Mouse (Mus musculus): ENCODE data around the gene Eif4b.

The Eif4b gene

DNA sequence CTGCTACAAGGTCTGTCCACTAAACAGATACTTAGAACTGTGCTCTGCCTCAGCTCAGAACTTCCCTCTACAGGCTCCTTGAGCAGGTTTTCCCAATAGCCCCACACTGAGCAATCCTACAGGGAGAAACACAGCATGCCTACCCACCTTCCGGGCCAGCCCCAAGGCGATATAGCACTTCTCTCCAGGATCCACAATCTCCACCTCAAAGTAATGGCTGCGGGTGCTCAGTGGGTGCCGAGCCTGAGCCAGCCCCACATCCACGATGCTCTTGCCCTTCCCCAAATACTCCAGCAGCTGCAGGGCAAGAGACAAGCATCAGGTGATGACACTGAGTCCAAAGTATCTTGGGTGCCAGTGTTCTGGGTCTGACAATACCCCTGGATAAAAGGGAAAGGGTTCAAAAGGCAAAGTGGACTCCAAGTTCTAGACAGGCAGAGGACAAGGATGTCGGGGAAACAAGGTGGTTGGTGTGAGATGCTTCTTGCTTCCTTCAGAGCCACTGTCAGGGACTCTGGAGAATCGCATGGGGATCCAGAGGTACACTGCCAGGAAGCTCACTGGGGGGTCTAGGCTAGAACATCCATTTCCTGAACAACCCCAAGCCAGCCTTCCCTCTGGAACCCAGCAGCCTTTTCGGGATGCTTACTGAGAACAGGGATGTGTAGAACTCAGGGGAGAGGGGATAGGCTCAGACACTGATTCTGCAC, 45.7 kb downstream of the Eif4b start:
- no peak for DNase-seq

DNA sequence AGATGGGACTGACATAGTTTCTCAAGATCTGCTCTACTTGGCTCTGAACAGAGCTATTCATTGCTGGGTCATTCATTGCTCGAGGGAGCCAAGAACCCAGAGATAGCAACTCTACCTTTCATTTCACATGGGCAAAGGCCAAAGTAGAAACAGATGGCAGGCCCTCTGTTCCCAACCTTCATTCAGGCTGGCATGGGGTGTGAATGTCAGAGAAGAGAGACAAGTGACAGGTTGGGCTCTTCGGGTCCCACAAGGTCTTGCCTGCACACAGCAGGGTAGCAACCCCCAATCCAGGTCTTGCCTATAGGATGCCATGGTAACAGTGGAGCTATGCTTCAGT, 46.2 kb downstream of the Eif4b start:
- DNase-seq, result no peak

DNA sequence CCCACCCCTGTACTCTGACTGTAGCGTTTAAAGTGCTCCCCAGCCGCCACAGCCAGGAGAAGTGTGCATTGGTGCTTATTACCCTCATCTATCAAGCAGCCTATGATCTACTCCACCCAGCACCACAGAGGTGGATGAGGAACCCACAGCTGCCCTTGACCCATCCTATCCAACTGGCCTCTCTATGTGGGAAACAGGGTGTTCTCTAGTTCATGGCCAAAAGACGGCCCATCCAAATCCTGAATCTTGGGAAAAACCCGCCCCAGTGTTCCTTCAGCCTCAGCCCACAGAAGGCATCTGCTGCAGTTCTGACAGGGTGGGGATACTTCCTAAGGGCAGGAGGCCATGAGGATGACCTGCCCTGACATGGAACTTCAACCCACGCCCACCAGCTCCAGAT, 47.0 kb downstream of the Eif4b start:
- no peak for DNase-seq

DNA sequence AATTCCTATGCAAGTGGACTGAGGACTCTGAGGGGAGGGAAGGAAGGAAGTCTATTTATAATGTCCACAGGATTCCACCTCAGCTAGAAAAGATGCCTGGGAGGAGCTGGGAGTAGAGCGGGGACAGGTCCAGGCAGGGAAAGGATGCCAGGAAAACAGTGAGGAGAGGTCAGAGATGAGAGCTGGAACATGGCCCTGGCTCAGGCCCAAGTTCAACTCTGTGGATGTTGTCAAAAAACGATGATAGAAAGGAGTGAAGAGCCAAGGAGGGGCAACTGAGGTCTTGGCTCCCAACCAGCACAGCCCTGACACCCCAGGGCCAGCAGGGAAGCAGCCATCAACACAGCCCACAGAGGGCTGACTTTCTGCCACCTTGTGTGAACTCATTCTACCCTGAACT, 52.7 kb downstream of the Eif4b start:
- DNase-seq, result no peak

DNA sequence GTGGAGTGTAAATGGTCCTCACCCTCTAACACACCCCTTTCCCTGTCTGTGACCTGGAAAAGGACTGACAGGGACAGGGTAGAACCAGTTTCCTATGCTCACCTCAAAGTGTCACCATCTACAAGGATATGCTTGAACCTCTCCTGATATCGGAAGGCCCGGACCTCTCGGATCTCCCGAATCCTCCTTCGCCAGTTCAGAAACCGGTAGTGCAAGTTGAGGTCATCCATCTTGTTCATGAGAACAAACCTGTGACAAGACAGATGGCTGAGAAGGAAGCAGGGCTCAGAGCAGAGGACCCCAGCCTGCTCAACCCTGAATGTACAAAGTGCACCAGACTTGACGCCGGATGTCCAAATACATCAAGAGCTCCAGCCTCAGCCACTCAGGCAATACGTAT, 59.7 kb downstream of the Eif4b start:
- no peak for DNase-seq

DNA sequence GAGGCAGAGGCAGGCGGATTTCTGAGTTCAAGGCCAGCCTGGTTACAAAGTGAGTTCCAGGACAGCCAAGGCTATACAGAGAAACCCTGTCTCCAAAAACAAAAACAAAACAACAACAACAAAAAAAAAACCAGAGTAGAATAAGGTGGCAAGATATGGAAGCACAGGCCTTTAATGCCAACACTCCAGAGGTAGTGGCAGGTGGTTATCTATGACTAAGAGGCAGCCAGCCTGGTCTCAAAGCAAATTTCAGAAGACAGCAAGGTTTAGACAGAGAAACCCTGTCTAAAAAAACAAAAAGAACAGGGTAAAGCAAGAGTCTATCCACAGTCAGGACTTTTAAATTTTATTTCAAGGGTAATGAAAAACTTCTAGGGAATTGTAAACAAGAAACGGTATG, 61.1 kb downstream of the Eif4b start:
- DNase-seq, result no peak

DNA sequence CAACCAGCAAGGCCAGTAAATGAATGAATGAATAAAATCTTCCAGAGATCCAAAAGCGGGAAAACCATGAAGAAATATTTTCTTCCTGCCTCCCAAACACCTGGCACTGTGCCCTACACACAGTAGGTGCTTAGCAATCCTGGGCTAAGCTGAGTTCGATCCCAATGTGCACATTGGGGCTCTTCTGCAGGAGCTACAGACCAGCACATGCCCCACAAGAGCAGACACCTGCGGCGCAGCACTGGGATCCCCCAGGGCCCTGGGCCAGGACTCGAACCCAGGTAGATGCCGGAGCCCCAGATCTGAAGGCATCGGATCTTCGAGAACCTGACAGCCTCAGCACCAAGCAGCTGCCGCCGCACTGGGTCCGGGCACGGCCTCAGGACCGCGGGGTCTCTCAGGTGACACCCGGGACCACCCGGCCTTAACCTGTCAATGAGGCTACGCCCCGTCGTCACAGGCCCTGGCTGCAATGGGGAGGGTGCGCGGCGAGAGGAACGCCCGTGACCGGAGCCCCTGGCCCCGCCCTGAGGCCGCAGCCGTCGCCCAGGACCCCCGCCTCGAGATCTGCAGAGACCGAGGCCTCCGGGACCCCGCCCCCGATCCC, 62.1 kb downstream of the Eif4b start:
- DNase-seq, result no peak

DNA sequence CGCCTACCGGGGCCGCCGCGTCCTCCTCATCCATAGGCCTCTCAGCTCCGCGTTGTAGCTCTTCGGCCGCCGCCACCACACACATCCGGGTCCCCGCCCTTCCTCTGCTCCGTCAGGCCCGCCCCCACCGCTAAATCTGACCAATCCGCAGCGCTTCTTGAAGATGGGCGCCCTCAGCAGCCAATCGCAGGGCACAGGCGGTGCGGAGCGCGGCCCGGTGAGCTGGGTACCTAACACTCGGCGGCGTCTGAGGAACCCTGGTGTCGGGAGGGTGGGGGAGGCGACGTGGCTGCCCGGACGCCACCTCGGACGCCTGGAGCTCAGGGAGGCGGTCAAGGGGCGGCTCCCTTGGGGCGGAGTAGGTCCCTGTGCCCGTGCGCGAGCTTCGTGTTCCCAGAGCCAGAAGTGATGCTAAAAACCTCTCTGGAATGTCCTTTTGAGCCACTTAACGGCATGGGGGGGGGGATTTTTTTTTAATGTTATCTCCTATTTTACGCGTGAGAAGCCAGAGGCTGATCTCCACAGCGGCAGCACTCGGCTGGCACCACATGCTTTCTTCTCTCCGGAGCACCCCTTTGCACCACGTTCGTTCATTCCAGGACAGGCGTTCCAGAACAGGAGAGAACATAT, 62.7 kb downstream of the Eif4b start, which contains the start of gene Spryd3:
Gene Spryd3, minus strand, starts transcription at position 106 of the 630 bp plus-strand sequence.
- DNase-seq, result peak; percentile 98

DNA sequence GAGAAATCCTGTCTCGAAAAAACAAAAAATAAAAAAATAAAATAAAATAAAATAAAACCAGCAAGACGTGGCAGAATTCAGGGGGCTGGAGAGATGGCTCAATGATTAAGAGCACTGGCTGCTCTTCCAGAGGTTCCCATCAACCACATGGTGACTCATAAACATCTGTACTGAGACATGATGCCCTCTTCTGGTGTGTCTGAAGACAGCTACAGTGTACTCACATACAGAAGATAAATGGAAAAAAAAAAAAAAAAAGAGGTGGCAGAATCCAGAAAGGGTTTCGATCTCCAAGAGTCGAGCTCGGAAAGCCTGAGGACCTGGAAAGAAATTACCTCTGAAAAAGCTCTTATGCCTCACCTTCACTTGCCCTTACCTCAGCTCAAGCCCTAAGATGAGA, 67.5 kb downstream of the Eif4b start:
- no peak for DNase-seq

DNA sequence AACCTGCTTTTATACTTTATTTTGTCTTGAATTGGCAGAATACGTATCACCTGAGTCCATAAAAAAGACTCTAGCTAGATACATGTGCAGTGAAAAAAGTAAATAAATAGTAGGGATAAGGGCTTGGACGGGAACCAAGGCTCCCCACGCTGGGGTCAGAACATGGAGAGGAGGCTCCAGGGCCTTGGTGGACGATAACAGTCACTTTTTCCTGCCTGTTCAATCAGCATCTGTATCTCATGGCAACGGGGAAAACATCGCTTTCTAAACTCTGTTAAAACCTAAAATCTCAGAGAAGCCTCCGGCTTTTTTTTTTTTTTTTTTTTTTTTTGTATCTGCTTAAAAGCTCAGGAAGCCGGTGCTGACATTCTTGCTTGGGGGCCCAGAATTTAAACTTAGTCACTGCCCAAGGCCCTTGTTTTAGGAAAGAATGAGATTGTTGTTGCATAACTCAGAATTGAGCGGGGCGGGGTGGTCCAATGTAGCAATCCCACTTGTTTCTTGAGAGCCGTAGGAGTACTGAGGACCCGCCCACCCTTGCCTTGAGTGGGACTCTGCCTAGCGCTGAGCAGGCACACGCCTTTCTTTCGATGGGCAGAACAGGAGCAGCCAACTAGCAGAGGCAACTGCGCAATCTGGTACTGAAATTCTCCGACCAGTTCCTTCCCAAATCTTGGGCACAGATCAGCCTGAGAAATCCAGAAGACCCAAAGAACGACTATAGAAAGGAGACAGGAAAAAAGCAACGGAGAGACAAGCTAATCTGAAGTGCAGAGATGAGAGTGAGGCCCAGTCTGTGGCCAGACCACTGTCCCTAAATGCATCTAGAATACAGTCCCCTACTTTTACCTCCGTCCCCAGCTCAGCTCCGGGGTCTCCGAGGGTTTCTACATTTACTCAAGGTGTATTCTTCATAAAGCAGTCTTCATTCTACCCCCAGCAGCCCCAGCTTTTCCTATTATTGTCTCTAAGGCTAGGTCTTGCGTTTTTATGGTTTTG, 69.6 kb downstream of the Eif4b start:
- peak; percentile 61 for DNase-seq

DNA sequence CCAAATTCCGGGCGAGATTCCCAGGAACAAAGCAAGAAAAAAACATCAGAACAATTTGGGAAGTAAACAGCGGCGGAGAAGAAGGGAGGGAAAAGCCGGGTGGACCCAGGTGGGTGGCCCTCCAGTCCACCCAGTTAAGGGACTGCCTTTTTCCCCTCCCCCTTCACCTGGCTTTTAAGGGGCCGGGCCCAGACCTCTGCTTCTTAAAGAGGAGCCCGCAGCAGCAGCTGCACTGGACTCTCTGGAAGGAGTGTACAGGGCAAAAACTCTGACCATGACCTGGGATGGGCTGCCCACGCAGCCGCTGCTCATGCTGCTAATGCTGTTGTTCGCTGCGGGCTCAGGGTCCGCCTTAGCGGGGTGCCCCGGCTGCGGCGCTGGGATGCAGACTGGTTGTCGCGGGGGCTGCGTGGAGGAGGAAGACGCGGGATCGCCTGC, 70.7 kb downstream of the Eif4b start, which contains the start of gene Igfbp6:
Gene Igfbp6, plus strand, starts transcription at position 89 of the 438 bp plus-strand sequence.
- peak; percentile 35 for DNase-seq

DNA sequence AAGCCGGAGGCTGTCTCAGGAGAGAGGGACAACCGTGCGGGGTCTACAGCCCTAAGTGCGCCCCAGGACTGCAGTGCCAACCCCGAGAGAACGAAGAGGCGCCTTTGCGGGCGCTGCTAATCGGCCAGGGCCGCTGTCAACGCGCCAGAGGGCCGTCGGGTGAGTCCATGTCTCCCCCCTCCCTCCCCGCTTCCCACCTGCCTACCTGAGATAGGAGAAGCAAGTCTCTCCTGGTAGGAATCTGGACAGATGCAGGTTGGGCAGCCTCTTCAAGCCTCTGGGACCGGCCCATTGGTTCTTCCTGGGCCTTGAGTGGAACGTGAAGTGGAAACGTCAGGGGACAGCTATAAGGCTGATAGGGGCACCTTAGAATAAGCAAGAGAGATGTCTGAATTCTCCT, 71.2 kb downstream of the Eif4b start:
- no peak for DNase-seq

DNA sequence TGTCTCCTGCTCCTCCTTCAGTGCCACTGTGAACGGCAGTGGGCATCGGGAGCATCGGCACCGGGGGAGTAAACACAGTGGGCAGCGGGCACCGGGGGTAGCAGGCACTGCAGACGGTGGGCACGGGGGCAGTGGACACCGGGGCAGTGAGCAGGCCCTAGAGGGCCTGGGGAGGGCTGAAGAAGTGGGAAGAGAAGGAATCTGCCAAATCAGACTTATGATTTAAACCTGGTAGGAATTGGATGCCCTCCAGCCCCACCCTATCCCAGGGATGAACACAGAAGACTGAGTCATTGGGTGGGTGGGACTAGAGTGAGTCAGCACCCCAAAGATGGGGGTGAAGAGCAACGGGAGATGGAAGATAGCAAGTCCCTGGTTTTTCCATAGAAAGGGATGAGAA, 71.8 kb downstream of the Eif4b start:
- DNase-seq, result peak; percentile 87

DNA sequence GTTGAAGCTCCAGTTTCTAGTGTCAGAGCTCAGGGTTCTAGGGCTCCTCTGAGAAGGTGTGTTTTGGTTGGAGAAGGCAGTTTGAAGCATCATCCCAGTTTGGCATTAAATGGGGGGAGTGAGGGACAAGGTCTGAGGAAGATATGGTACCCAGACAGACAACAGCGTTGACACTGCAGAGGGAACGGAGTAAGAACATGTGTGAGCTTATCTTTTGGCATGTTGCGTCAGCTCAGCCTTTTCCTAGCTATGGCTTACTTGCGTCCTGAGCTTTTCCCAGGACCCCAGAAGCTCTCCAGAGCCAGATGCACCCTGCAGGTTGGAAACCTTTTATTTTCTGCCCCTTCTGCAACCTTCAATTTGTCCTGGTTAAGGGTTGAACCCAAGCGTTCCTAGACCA, 72.5 kb downstream of the Eif4b start:
- no peak for DNase-seq

All from right cerebral cortex, adult 18-20 months (tissue).